21 mouse cellular contexts compared by ENCODE assay signal in the genomic region with DNA sequence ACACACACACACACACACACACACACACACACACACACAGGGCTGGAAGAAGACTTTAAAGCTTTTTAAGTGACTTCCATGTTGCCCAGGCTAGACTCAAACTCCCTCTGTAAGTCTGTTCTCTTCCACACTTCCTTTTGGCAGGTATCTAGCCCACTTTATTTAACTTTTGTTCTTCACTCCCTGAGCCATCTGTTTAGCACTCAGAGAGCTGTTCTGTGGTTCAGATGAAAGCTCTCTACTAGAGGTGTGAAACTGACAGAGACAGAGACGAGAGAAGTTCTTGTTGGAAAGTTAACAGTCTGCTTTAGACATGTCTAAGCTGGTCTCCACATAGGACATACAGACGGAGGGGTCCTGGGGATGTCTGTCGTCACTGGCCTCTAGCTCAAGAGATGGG.
"Had no signal": no experiment of that assay in that cellular context is flagged by ENCODE, and none has a peak within 500 bp of the region (broad histone marks: within the 10 kb centered on the region; RNA-seq: fewer than 3 reads in every experiment).

No protein-coding gene starts in this region.

- ATAC-seq: forebrain, embryonic 13.5 days; forebrain, embryonic 14.5 days; forebrain, embryonic 15.5 days; forebrain, embryonic 16.5 days; forebrain, postnatal 0 days had no signal

- DNase-seq: cerebellum, adult 2 months; cerebellum, adult 8-10 months; cerebellum, adult 9-10 months; cerebellum, adult 9-11 months; cerebellum, postnatal 10 days; cerebellum, postnatal 14 days; cerebellum, postnatal 25 days; cerebellum, postnatal 36 days; embryo, embryonic 11 days; forebrain, postnatal 0 days; gastrocnemius, adult 2 months; gastrocnemius, postnatal 10 days; gastrocnemius, postnatal 14 days; gastrocnemius, postnatal 25 days; gastrocnemius, postnatal 36 days; heart, adult 18-20 months; heart, adult 2 months had no signal
